Mouse (Mus musculus) ES-E14 (cell line): ENCODE results near the gene Mettl4.

Experiments
- CHD2 ChIP-seq: IDR thresholded peaks from 2 replicates; pipeline ENCODE4 v1.6.1; 2014; ENCODE audit warnings: mild to moderate bottlenecking, low read depth, low read length, inconsistent platforms
- HCFC1 ChIP-seq: IDR thresholded peaks from 2 replicates; pipeline ENCODE4 v1.6.1; 2012; ENCODE audit warnings: low read length, inconsistent platforms, borderline replicate concordance; ENCODE audit not compliant: insufficient read depth
- MAFK ChIP-seq: IDR thresholded peaks from 2 replicates; pipeline ENCODE4 v1.6.1; 2014; ENCODE audit warnings: mild to moderate bottlenecking, low read depth, low read length, inconsistent platforms; ENCODE audit not compliant: insufficient read depth
- ZC3H11A ChIP-seq: IDR thresholded peaks from 2 replicates; pipeline ENCODE4 v1.6.1; 2012; ENCODE audit warnings: low read depth, mild to moderate bottlenecking, inconsistent platforms, low read length, borderline replicate concordance

DNA sequence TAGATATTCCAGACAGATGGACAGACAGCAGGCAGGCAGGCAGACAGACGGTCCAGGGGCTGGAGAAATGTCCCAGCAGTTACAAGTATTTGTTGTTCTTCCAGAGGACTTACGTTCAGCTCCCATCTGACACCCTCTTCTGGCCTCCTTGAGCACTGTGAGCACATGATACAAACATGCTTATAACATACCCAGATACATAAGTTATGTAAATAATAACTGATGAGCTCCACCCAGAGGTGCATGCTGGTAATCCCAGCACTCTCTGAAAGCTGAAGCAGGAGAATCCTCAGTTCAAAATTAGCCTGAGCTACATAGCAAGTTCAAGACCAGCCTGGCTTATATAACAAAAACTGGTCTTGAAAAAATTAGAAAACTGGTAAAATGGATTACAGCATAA, 18.7 kb upstream of the Mettl4 start:
- TF ChIP-seq CHD2 = no peak
- no peak for TF ChIP-seq MAFK
- no peak for TF ChIP-seq ZC3H11A
- TF ChIP-seq HCFC1 = no peak
